Mouse (Mus musculus) cerebellum, postnatal 10 days (tissue): ENCODE measurements around the gene Olfr661.

ENCODE experiments used
- DNase-seq, 2 experiments: peaks; one replicate each; pipeline ENCODE4 v3.0.0; 2021; ENCODE audit warnings: mixed read lengths in 2 of 2

Olfr661 gene

DNA sequence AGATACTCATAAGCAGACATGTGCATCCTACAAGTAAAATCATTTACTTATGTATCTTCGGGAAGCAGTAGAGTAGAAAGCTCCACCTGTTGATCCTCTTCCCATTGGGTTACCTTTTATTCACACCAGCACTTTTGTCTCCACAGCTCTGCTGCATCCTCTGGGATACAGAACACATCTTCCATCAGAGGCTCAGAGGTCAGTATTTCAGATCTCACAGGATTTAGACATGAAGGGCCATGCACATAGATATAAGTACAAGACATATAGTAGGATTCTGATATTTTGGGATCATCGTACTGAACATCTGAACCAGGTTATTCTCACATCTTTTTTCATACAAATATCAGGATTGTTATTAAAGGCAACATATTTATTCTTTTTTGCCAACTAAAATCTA is at the start of gene Olfr661:
Olfr661 (plus strand) TSS at position 301 of the 400 bp plus-strand sequence.
- no peak for DNase-seq

DNA sequence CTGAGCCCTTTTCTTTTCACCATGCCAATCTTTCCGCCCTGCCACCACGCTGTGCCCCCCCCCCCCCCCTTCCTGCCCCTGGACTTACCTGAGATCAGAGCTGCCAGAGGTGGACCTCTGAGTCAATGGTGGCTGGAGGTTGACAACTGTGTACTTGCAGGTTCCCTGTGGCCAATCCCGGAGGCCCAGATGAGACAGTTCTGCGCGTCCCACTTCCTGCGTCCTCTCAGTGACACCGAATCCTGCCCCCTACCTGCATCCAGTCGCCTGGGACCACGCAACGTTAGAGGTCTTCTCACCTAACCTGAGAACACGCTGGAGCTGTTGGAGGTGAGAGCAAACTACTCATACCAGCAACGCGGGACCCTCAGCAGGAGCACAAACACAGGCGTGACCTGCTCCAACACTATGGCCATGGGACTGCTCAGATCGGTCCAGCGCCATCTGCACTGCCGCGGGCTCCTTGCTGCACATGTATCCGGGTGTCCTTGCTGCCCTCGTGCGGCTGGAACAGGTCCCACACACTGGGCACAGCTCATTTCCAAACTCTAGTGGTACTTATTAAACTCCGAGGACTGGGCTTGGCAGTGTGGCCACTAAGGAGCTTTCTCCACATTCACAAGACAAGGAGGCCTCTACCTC is 39.3 kb upstream of the Olfr661 start, which contains the start of gene Olfr658:
Olfr658 (minus strand) TSS at position 465 of the 642 bp plus-strand sequence.
- DNase-seq = peak; percentile 14 to 34

DNA sequence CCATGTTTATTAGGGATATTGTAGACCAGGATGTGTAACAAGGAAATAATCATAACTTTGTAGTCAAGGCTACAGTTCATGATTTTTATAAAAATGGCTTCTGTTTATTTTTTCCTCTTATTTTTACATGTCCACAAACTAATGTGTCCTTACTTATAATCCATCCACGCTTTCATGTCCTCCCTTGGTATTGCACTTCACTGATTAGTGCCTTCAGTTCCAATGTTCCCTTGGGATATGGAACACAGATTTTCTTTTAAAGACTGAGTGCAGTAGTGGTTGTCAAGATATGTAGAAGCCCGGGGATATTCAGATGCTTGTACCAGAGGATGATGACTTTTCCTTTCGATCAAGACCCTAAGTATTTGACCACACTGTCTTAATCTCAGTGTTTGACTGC is 19.8 kb upstream of the Olfr661 start, which contains the start of gene Olfr659:
Olfr659 (plus strand) TSS at position 301 of the 400 bp plus-strand sequence.
- no peak for DNase-seq
